Mouse (Mus musculus) layer of hippocampus, postnatal 25 days (tissue): ENCODE results near the gene Cpsf4. TPM values are rescaled to one million over a fixed set of nuclear protein-coding genes. Genes with fewer than 3 reads are reported as not detected.
"Not testable (repeated sequence)": the region's sequence is repeated elsewhere in the genome, so short reads cannot be mapped to it uniquely, and the experiment has no call there.

Source experiments
- DNase-seq, 2 experiments: peaks; one replicate each; pipeline ENCODE4 v3.0.0; 2022; ENCODE audit warnings: mixed read lengths in 2 of 2, low spot score in 1 of 2; ENCODE audit errors: extremely low spot score in 1 of 2
- total RNA-seq, 2 experiments: library from RNA; stranded (reverse); gene quantifications; 2 replicates each; pipeline ENCODE4 v1.2.3; 2021

Cpsf4 gene
- total RNA-seq, 2 experiments from 2014 or later: 22.1 to 25.3 TPM

DNA sequence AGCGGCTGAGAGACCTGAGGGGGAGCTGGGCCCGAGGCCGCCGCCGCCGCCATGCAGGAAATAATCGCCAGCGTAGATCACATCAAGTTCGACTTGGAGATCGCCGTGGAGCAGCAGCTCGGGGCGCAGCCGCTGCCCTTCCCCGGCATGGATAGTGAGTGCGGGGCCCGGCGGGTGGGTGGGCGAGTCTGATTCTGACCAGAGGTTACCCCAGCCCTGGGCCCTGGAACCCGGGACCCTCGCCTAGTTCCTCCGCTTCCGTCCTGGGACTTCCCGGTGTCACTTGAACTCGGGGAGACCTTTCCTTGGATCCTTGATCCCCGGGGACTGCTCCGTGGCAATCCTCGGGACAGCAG, 271 bp downstream of the Cpsf4 start:
- no peak for DNase-seq

DNA sequence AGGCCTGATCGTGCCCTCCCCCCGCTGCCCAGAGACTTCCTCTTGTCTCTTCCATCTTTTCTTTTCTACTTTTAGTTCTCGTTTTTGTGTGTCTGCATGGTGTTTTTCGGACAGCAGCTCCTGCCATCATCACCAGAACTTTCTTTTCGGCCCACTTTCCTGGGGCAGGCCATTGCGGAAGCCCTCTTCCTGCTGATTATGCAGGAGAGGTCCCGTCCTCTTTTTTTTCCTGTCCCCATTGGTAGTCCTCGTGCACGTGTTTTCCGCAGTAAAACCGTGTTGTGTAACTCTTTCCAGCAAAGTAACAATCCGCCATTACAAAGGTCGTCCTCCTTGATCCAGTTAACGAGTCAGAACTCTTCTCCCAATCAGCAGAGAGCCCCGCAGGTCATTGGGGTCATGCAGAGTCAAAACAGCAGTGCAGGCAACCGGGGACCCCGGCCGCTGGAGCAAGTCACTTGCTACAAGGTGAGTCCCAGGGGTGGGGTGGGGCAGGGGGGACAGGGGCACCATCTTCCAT, 11.5 kb downstream of the Cpsf4 start:
- no peak for DNase-seq

DNA sequence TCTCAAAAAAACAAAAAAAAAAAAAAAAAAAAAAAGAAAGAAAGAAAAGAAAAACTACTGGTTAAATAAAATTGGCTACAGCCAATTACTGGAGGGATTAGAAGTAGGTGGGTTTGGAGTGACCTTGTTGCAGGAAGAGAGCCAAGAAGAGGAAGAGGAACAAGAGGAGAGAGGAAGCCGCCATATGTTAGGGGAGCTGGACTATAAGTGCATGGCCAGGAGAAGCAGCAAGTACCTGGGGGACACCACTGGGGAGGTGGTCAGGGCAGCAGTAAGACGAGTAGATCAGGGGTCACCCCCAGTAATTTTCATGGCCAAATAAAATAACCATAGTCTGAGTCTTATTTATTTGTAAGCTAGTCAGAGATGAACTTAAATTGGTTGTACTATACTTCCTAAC, 18.2 kb downstream of the Cpsf4 start:
- DNase-seq: no peak

DNA sequence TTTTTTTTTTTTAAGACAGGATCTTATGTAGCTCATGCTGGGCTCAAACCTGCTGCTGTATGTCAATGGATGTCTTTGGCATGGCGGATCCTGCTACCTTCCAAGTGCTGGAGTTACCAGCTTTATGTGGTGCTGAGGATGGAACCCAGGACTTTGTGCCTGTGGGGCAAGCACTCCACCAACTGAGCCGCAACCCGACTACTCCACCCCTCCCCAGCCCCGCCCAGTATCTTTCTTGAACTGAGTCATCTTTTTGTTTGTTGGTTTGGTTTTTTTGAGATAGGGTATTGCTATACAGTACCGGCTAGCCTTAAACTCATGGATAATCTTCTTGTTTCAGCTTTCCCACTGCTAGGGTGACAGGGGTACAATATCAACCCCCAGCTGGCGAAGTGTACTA, 22.4 kb downstream of the Cpsf4 start:
- no peak for DNase-seq

DNA sequence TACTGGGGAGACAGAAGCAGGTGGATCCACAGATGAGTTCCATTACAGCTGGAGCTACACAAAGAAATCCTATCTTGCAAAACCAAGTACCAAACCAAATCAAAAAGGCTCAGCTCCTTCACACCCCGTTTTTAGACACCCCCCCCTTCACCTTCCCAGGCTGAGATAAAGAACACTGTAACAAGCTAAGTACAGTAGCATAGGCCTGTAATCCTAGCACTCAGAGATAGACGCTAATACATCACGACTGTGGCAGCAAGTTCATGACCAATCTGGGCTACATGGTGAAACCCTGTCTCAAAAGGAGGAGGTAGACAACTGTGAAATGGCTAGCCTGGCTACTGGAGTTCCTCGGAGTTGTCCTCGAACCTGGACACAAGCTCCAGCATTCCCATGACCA, 23.4 kb downstream of the Cpsf4 start:
- DNase-seq: no peak

DNA sequence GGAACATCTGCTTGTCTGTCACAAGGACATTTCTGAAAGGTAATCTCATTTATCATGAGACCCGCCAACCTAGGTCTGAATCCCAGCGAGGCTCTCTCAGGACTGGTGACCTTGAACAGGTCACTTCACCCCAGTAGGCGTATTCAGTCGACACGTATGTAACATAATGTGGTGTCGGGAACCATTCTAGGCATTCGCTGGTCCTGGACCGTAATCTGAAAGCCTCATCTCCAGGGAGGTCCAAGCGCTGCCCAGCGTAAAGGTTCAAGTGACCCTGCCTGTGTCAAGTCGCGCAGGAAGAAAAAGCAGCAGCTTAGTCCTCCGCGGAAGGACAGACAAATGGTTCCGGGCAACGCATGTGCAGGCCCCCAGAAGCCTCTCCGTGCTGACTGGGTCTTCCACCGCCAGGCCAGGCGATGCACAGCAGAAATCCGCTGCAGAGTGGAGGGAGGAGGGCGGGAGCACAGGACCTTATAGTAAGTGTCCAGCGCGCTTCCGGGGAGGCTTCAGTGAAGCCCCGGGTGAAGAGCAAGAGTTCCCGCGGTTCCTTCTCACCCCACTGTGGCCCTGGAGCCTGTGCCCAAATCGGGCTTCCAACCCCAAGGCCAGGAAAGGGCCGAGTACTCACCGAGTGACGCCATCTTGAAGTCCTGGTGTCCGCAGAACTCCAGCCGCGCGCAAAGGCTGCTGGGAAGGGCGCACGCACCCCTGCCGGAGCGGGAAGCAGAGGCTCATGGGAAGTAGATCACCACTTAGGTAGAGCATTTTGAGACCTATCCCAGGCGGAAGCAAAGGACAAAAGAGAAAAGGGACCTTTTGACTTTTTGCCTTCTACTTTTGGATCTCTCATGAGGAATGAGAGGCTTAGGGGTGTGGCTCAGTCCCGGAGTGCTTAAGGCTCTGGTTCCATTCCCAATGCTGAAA, 24.1 kb downstream of the Cpsf4 start:
- peak; percentile 79 to 85 for DNase-seq

DNA sequence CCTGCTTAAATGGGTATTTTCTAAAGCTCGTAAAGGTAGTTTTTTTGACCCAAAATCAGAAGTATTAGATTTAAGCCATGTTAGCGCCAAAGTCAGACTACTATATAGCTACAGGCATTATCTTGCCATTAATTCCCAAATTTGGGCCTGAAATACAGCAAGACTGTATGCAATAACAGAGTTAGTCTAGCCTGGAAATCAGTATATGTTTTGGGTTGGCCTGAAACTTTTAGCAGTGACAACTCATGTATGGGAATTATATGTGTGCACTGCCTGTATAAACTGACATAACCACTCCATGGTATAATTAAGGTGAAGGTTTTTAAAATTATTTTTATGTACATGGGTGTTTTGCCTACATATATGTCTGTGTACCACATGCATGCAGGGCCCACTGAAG, 24.9 kb downstream of the Cpsf4 start, which contains the start of gene Atp5j2:
Gene Atp5j2 (minus strand): TSS at position 101 of the 400 bp plus-strand sequence.
- no peak for DNase-seq

DNA sequence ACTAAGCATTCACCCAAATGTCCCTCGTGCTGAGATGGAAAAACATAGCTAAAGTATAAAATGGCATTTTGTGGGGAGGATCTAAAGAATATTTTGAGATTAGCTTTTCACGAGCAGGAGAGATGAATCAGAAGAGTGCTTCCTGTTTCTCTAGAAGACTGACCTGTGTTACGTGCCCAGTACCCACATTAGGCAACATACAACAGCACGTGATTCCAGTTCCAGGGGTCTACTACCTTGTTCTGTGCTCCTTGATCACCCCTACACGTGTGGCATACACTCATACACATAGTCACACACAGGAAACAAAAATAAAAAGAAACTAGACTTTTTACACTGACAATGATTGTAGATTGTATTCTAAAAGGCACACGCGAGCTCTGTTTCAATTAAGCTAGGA, 33.4 kb downstream of the Cpsf4 start:
- no peak for DNase-seq

DNA sequence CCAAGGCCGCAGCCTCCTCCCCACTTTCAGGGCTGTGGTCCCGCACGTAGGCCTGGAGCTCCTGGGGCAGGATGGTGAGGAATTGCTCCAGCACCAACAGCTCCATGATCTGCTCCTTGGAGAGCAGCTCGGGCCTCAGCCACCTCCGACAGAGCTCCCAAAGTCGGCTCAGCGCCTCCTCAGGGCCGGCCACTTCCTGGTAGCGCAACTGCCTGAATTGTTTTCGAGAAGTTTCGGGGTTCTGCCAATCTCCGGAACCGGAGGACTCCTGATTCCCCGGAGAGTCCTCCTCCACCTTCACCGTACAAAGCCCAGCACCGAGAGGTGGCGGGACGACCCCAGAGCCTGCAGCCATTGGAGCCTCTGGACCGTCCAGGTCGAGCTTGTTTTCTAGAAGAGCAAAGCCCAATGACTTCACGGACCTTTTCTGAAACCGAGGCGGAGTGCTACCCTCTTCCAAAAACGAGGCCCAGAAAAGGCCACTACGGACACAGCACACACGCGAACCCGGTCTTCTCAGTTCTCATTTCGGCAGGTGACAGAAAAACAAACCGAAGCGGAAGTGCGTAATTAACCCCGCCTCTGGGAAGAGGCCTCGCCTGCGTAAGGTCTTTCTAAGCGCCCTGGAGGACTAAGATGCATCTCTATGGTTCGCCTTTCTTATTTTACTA, 34.4 kb downstream of the Cpsf4 start, which contains the start of gene Zkscan14:
Gene Zkscan14 (minus strand): TSS at position 548 of the 671 bp plus-strand sequence.
- DNase-seq: peak; percentile 41 to 57

DNA sequence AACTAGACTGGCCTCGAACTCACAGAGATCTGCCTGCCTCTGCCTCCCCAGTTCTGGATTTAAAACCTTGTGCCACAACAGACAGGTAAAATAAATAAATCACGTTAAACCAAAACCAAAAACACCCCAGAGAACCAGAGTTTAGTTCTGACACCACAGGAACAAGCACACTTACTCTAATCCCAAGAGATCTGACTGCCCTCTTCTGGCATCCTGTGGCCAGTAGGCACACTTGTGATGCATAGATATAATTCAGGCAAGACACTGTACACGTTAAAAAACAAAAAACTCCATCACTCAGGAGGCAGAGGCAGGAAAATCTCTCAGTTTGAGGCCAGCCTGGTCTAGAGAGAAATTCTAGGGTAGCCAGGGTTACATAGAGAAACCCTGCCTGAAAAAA, 35.4 kb downstream of the Cpsf4 start:
- DNase-seq: no peak

DNA sequence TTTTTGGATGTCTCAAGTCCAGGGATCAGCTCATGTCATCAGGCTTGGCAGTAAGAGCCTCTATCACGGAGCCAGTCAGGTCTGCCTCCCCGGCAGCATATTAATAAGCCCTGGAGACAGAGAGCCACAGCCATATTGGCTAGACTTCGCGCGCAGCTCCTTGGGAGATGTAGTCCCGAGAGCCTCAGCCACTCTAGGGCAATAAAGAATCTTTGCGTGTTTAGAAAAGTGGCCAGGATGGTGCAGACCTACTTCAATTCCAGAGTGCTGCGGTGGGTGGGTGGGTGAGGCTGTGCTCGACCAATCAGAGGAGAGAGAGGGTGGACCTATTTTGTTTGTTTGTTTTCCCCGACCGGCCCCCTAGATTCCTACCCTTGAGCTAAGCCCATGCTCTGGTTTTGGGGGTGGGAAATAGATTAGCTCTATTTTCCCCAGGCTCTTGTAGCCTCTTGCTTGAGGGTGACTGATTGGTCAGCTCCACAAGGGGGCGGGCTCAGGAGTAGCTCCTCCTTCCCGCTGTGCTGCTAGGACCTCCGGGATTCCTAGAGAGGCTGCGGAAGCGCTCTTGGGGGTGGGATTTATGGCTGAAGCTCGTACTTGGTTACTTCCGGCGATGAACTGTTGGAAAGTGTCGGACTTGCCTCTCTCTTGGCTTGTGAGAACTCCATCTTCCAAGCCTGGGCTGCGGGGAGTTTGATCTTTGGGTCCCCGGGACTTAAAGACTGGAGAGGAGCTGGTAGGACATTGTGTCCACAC, 37.1 kb downstream of the Cpsf4 start, which contains the start of gene Zkscan5:
Gene Zkscan5 (plus strand): TSS at position 627 of the 756 bp plus-strand sequence.
- peak; percentile 91 to 93 for DNase-seq

DNA sequence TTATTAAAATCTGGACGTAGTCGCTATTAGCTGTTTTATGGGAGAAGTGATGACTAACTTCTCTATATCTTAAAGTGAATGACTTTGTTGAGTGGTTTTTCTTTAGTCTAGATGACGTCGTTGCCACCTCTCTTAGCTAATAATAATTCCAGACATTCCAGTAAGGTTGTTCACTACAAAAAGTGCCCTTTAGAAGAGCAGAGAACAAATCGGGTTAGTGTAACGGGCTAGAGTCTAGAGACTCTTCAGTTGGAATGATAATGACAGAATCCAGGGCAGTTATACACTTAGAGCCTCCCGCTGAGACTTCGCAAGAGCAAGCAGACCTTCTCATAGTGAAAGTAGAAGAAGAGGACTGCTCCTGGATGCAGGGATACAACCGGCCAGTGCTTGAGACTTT, 38.0 kb downstream of the Cpsf4 start:
- DNase-seq: no peak

DNA sequence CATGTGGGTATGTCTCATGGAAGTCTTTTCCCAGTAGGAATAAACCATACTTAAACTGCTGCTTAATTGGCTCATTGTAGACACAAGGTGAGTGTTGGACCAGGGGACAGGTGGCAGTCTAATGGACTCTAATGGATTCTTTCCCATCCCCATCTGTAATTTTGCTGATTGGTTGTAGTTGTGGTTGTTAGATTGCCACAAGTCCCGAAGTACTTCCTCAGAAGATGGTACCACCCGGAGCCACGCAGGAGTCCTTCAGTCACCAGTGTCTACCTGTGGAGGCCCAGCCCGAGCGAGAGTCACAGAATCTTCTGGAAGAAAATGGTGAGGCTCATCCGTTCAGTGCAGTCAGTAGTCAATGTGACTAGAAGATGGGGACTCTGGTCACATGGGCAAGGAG, 40.4 kb downstream of the Cpsf4 start:
- DNase-seq: no peak

DNA sequence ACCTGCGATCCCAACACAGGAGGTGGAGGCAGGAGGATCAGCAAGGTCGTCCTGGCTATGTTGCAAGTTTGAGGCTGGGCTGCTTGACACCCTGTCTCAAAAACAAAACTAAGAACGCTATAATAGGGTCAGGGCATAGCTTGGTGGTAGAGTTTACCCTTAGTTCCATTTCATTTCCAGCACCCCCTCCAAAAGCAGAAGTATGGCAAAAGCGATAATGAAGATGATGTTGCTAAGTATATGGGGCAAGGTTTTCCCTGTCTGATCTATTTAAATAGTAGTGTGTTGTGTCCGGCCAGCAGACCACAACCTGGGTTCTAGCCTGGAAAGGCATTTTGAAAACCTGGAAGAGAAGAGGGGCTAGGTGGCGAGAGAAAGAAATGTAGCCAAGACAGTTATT, 40.9 kb downstream of the Cpsf4 start:
- no peak for DNase-seq

DNA sequence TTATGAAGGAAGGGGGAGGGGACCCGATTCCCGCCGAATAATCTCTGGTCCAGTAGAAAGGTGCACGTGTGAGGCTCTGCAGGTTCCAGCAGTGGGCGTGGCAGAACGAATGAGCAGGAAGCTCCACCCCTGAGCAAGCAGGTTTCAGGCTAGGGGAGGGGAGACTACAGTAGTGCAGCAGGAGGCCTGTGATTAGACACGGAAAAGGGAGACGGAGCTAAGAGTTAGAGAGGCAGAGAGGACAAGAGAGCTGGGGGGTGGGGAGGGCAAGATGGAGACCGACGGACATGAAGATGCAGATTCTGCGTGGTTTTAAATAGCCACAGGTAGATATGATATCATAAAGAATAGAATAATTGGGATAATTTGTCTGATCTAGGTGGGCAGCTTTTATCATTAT, 41.4 kb downstream of the Cpsf4 start:
- not testable (repeated sequence) for DNase-seq

DNA sequence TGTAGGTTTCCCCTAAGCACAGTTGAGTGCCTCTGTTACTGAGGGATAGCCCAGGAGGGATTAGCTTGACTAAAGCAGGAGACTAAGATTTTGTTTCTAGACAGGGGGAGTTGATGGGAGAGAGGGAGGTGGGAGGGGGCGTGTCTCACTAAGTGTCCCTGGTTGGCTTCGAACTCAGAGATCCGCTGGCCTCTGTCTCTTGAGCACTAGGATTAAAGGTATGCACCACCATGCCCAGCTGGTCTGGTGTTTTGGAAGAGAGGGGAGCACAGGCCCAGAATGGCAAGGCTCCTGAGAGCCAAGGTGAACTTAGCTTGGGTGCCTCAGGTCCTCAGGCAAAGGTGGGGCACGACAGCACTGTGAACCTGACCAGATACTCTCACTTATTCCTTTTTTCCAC, 44.3 kb downstream of the Cpsf4 start:
- no peak for DNase-seq

DNA sequence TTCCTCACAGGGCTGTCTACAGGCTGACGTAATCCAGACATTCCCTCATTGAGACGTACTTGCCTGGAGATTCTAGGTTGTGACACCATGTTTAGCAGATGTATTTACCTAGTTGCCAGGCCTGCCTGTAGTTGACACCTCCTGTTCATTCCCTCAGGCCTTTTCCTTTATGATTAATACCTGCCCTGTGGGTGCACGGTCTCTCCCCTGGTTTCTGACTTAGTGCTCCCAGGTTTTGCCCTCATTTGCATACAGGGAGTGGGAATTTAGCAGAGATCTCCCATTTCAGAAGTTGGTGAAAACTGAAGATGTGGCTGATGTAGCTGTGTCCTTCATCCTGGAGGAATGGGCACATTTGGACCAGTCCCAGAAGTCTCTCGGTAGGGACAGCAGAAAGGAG, 45.2 kb downstream of the Cpsf4 start:
- DNase-seq: no peak

DNA sequence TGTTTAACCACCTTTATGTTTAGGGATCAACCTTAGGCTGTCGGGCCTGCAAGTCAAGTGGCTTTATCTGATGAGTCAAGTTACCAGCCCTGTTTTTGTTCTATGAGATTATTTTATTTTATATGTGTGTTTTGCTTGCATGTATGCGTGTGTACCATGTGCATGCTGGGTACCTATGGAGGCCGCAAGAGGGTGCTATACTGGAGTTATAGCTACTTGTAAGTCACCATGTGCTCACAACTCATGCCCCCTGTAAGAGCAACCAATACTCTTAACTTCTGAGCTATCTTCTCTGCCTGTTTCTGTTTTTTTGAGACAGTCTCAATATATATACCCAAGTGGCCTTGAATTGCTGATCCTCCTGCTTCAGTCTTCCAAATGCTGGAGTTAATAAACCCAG, 46.5 kb downstream of the Cpsf4 start:
- no peak for DNase-seq

DNA sequence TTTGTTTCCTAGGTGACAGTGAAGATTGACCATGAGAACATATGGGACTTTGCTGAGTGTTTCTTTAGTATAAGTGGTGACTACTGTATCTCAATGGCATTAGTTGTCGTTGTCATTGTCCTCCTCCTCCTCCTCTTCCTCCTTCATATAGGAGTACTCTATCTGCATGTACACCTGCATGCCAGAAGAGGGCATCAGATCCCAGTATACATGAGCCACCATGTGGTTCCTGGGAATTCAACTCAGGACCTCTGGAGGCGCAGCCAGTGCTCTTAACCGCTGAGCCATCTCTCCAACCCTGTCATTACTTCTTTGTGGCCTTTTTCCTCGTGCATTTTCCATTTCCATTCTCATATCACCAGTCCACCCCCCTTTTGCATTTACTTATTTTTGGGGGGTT, 47.7 kb downstream of the Cpsf4 start:
- DNase-seq: no peak

DNA sequence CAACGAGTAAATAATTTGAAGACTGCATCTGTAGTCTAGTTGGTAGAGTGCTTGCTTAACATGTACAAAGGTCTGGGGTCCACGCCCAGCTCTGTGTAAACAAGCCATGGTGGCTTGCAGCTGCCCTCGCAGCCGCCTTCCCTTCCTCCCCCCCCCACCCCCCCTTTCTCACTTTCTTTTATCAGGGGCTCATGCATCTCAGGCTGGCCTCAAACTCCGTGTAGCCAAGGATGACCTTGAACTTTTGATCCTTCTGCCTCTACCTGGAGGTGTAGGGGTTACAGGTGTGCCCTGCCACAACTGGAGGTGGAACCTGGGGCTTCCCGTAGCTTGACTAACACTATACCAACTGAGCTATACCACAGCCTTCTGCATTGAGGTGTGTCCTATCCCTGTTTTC, 50.7 kb downstream of the Cpsf4 start:
- DNase-seq: no peak

DNA sequence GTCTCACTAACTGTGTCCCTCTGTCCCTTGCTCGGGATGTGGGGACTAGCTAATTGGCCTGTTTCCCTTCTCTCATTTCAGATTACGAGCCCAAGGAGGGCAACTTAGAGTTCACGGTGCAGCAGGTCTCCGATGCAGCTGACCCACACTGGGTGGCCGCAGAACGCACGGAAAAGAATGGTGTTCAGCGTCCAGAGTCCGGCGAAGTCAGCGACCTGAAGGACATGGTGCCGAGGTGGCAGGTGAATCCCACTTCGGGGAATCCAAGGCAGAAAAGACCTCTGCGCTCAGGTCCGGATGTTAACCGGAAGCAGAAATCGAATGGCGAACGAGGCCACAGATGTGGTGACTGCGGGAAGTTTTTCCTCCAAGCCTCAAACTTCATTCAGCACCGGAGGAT, 51.2 kb downstream of the Cpsf4 start:
- no peak for DNase-seq
